Mouse (Mus musculus): Measurements from ENCODE around the gene Gpr61.

GRCm38 (mm10) chr3:108188716-108189490, 34.2 kb upstream of the Gpr61 start:
- TF ChIP-seq CHD2 (IDR thresholded peaks at IDR 0.05; ENCODE audit: low read depth, low read length) (no peak), ZNF384 (IDR thresholded peaks at IDR 0.05; ENCODE audit: low read depth, low read length) (no peak), ZC3H11A (IDR thresholded peaks at IDR 0.05; ENCODE audit: borderline replicate concordance, low read depth, low read length) (no peak), MAFK (IDR thresholded peaks at IDR 0.05; ENCODE audit: insufficient read depth, low read depth, low read length) (no peak)

All from ES-E14 (cell line).